ENCODE assay signal across 27 mouse cellular contexts in the genomic region with DNA sequence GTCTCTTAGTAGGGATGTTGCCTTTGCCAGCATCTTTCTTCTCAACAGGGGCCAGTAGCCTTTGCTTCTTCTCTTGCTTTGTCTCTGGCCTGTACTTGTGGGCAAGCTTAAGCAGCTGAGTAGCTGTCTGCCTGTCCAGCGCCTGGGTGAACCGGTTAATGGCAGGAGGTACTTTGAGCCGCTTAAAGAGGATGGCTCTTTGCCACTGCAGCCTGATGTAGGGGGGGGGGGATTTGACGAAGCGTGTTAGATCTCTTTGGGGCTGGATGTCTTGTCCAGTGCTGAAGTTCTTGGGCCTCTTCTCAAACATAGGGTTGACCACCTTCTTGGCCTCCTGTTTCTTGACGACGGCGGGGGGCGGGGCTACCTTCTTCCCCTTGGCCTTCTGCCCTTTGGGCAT.
"Had no signal": no experiment of that assay in that cellular context is flagged by ENCODE, and none has a peak within 500 bp of the region (broad histone marks: within the 10 kb centered on the region; RNA-seq: fewer than 3 reads in every experiment).

No protein-coding gene starts in this region.

- H3K4me2 ChIP-seq: embryonic facial prominence, embryonic 12.5 days; embryonic facial prominence, embryonic 13.5 days; embryonic facial prominence, embryonic 15.5 days; forebrain, embryonic 12.5 days; forebrain, embryonic 13.5 days; forebrain, embryonic 15.5 days had no signal

- H3K9me3 ChIP-seq: embryonic facial prominence, embryonic 10.5 days; embryonic facial prominence, embryonic 12.5 days; embryonic facial prominence, embryonic 13.5 days; embryonic facial prominence, embryonic 15.5 days; forebrain, embryonic 10.5 days; forebrain, embryonic 12.5 days; forebrain, embryonic 13.5 days; forebrain, embryonic 15.5 days had no signal

- H3K36me3 ChIP-seq: embryonic facial prominence, embryonic 10.5 days; embryonic facial prominence, embryonic 12.5 days; embryonic facial prominence, embryonic 13.5 days; embryonic facial prominence, embryonic 15.5 days; forebrain, embryonic 10.5 days; forebrain, embryonic 12.5 days; forebrain, embryonic 15.5 days had no signal

- H3K27me3 ChIP-seq: embryonic facial prominence, embryonic 12.5 days; embryonic facial prominence, embryonic 13.5 days; embryonic facial prominence, embryonic 15.5 days; forebrain, embryonic 15.5 days had no signal

- DNase-seq: cerebellum, adult 18-20 months; cerebellum, adult 2 months; cerebellum, adult 8-10 months; cerebellum, adult 9-10 months; cerebellum, adult 9-11 months; cerebellum, postnatal 14 days; cerebellum, postnatal 25 days; cerebellum, postnatal 36 days; embryo, embryonic 11 days; forebrain, postnatal 0 days; gastrocnemius, adult 2 months; gastrocnemius, postnatal 10 days; gastrocnemius, postnatal 14 days; gastrocnemius, postnatal 25 days; gastrocnemius, postnatal 36 days; heart, adult 18-20 months had no signal

- H3K27ac ChIP-seq: embryonic facial prominence, embryonic 10.5 days; embryonic facial prominence, embryonic 12.5 days; forebrain, embryonic 10.5 days; forebrain, embryonic 12.5 days; forebrain, embryonic 13.5 days; forebrain, embryonic 15.5 days; gastrocnemius, adult 2 months had no signal

- H3K9ac ChIP-seq: embryonic facial prominence, embryonic 12.5 days; embryonic facial prominence, embryonic 13.5 days; embryonic facial prominence, embryonic 15.5 days; forebrain, embryonic 12.5 days; forebrain, embryonic 13.5 days; forebrain, embryonic 15.5 days; forebrain, postnatal 0 days had no signal

- ATAC-seq: forebrain, embryonic 13.5 days; forebrain, embryonic 14.5 days; forebrain, embryonic 15.5 days; forebrain, embryonic 16.5 days; forebrain, postnatal 0 days had no signal

- H3K4me3 ChIP-seq: embryonic facial prominence, embryonic 10.5 days; embryonic facial prominence, embryonic 12.5 days; embryonic facial prominence, embryonic 13.5 days; embryonic facial prominence, embryonic 15.5 days; erythroblast, embryonic 14.5 days; forebrain, embryonic 10.5 days; forebrain, embryonic 12.5 days; forebrain, embryonic 13.5 days; forebrain, embryonic 15.5 days; gastrocnemius, adult 2 months had no signal
